Mouse (Mus musculus) small intestine, adult 2 months (tissue): ENCODE results near the gene Meis1. TPM values are rescaled to one million over a fixed set of nuclear protein-coding genes. Genes with fewer than 3 reads are reported as not detected.

ENCODE experiments used
- H3K27ac ChIP-seq: fragments of 200-500 bp; 2 replicates; pipeline ENCODE4 v1.5.1; 2012; ENCODE audit warnings: low read depth, low read length, control low read depth, inconsistent platforms; ENCODE audit not compliant: insufficient read depth
- H3K27me3 ChIP-seq: fragments of 200-500 bp; 2 replicates; pipeline ENCODE4 v1.6.1; 2012; ENCODE audit warnings: mild to moderate bottlenecking, moderate library complexity, low read length, inconsistent platforms; ENCODE audit not compliant: control insufficient read depth, insufficient read depth
- H3K36me3 ChIP-seq: fragments of 200-500 bp; 2 replicates; pipeline ENCODE4 v1.6.1; 2012; ENCODE audit warnings: mild to moderate bottlenecking, low read length, control low read depth, inconsistent platforms; ENCODE audit not compliant: control insufficient read depth, insufficient read depth
- H3K4me1 ChIP-seq: fragments of 200-500 bp; 2 replicates; pipeline ENCODE4 v1.6.1; 2012; ENCODE audit warnings: low read length, inconsistent platforms, mixed read lengths; ENCODE audit not compliant: control insufficient read depth, insufficient read depth, insufficient read length
- H3K4me3 ChIP-seq: fragments of 200-500 bp; 2 replicates; pipeline ENCODE4 v1.5.1; 2012; ENCODE audit warnings: low read depth, mild to moderate bottlenecking, control low read depth, inconsistent platforms, low read length, moderate library complexity
- CTCF ChIP-seq: fragments of 200-500 bp; IDR thresholded peaks from 2 replicates; pipeline ENCODE4 v1.5.1; 2012; ENCODE audit warnings: low read depth, mild to moderate bottlenecking, control low read depth, inconsistent platforms, low read length, moderate library complexity, mixed read lengths; ENCODE audit not compliant: insufficient replicate concordance, insufficient read length; ENCODE audit errors: extremely low read depth
- POLR2A ChIP-seq: fragments of 200-500 bp; IDR thresholded peaks from 2 replicates; pipeline ENCODE4 v1.6.1; 2012; ENCODE audit warnings: low read depth, mild to moderate bottlenecking, control low read depth, inconsistent platforms, low read length, moderate library complexity
- WGBS: fragments of 180-500 bp; shearing (Covaris S2); methylation state at CpG from one replicate; pipeline ENCODE4 v1.1.7; 2018; 5-methylcytosine and 5-hydroxymethylcytosine counted together
- polyA plus RNA-seq: library from polyadenylated mRNA; depleted of rRNA; stranded (reverse); fragments of >200 nt; gene quantifications from 2 replicates; pipeline ENCODE4 v1.2.3, GENCODE M21; 2012

Gene Meis1
- polyA plus RNA-seq, 1 experiment = 4.0 TPM

DNA sequence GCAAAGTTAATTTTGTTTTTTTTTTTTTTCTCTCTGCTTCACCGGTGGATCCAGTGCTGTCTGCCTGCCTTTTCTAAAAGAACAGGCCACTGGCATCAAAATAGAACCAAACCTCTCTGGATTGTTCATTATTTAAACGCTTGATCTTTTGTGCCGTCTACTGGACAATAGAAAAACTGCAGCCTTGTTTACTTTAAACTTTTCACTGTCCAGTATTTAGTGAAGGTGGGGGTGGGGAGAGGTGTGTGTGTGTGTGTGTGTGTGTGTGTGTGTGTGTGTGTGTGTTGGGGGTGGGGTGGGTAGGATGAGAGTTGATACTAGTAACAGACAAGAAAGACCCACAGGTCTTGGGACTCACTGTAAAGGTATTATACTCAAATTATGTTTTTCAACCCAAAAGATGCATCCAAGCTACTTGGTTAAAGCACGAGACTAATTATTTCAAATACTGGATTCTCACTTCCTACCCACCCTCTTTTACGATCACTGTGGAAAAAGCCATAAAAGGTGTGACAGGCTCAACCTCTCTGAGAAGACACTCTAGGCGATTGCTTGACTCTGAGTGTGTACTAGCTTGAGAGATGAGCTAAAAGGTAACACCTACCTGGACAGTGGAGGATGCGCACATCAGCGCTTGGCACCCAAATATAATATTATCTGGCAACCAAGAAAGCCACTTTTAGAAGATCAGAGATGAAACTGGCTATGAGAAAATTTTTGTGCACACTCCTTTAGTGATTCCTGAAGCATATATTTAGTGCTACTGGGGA, 5.9 kb upstream of the Meis1 start:
- 30% methylated on average over 8 of the region's 8 CpGs for WGBS
- Histone ChIP-seq H3K27me3 (peaks cover 31% of the 10 kb centered on the region), H3K36me3 (no peaks in the 10 kb centered on the region), H3K27ac (no peak overlapping the region), H3K4me3 (no peak overlapping the region), H3K4me1 (no peaks in the 10 kb centered on the region; the same call in 1 of the 2 replicates)
- TF ChIP-seq CTCF (no peak), POLR2A (no peak)

DNA sequence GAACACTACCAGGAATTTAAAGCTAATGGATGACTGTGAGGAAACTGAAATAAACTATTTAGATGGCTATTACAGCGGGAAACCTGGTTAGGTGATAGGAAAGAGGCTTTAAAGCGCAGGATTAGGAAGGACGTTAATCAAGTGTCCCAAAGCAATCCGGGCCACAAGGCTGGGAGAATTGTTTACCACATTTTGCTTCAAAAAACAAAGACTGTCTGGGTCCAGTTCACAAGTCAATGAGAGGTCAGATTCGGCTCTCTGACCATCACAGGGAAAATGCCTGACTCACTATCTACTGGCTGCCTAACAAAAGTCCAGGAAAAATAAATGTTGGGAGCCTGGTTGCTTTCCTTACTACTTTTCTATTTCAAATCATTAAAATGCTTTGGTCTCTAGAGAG, 4.6 kb upstream of the Meis1 start:
- Histone ChIP-seq H3K4me3 (no peak overlapping the region), H3K4me1 (no peaks in the 10 kb centered on the region; the same call in 1 of the 2 replicates), H3K27me3 (peaks cover 40% of the 10 kb centered on the region), H3K36me3 (no peaks in the 10 kb centered on the region), H3K27ac (no peak overlapping the region)
- no peak for TF ChIP-seq CTCF
- WGBS = 30% methylated on average over 5 of the region's 5 CpGs

DNA sequence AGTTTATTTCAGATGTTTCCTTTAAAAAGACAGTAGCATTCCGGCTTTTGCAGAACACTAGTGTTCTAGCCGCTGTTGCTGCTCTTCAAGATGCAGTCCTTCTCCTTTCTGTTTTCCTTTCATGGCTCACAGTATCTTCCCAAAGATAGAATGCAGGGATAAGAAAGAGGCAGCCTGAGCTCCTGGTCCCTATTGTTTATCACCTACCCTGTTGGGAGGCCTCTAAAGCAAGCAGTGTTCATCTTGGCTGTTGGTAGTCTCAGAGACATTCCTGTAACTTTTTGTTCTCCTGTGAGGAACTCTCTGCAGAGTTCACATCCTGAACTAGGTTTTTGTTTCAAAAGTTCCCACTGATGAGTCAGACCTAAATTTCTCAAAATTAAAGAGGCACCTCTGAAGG, 3.8 kb upstream of the Meis1 start:
- 31% methylated on average over 2 of the region's 2 CpGs for WGBS
- Histone ChIP-seq H3K27me3 (peaks cover 34% of the 10 kb centered on the region), H3K4me1 (no peaks in the 10 kb centered on the region; the same call in 1 of the 2 replicates), H3K27ac (no peak overlapping the region; the same call in 1 of the 2 replicates), H3K4me3 (no peak overlapping the region), H3K36me3 (no peaks in the 10 kb centered on the region)
- TF ChIP-seq POLR2A = no peak
- no peak for TF ChIP-seq CTCF

DNA sequence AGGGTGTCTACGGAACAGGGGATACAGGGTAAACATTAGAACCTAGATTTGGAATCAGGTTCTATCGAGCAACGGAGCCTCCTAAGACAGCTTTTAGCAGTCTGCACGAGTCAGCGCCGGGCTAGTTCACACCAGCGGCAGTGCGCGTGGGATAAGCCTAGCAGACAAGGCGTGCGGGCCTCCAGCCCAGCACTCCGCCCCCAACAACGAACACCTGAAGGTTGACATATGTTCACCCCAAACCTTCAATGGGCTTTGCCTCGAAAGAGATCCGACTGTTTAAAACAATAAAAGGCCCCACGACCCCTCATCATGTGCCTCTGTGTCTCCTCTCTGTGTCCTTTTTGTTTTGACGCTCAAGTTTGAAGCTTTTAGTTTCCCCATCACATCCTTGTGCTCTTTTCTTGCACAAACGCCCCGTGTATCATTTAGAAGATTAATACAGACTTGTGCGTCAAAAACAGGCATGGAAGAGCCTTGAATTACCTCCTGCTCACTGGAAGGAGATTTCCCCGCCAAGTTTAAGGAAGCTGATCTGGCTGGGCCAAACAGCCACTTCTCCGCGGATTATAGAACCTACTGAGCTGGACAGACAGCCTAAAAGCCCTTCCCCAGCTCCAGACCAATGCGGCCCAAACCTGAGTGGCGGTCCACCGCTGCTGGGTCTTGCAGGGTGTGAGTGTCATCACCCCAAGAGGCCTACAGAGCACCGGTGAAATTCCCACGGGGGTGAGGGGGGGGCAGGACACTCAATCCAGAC, 2.3 kb upstream of the Meis1 start:
- TF ChIP-seq CTCF = no peak
- no peak for TF ChIP-seq POLR2A

DNA sequence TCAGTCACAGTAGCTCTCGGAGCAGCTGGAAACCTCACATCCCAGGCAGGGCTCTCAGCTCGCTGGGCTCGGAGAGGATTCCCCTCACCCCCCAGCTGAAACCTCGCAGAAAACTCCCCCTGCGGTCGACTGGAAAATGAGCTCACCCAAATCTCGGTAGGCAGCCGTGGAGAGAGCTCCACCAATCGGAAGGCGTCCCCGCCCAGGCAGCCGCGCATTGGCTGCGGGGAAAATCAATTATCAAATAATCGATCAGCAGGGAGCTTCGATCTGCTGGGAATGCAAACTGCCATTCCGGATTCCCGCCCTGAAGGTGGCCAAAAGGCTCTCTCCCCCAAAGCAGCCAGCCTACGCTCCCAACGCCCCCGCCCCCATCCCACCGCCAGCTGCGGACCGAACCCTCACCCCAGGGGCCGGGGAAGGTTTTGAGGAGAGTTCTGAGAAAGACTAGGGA, 1.6 kb upstream of the Meis1 start:
- H3K36me3 ChIP-seq = no peaks in the 10 kb centered on the region
- peak overlapping the region; percentile 76 for H3K4me3 ChIP-seq
- no peaks in the 10 kb centered on the region; the same call in 1 of the 2 replicates for H3K4me1 ChIP-seq
- WGBS = 3% methylated on average over 25 of the region's 25 CpGs
- peaks cover 32% of the 10 kb centered on the region for H3K27me3 ChIP-seq
- TF ChIP-seq POLR2A (peak; percentile 42; the same call in 1 of the 2 replicates), CTCF (no peak)
- peak overlapping the region; percentile 78 for H3K27ac ChIP-seq

More for the DNA sequence above, 2.3 kb upstream of the Meis1 start:
- Histone ChIP-seq H3K36me3 (no peaks in the 10 kb centered on the region), H3K27ac (0 out of 2 replicates have a peak overlapping the region, but pooled peaks have one; percentile 26), H3K4me3 (peak overlapping the region; percentile 76), H3K4me1 (no peaks in the 10 kb centered on the region; the same call in 1 of the 2 replicates), H3K27me3 (peaks cover 24% of the 10 kb centered on the region)
- WGBS = 22% methylated on average over 28 of the region's 28 CpGs

DNA sequence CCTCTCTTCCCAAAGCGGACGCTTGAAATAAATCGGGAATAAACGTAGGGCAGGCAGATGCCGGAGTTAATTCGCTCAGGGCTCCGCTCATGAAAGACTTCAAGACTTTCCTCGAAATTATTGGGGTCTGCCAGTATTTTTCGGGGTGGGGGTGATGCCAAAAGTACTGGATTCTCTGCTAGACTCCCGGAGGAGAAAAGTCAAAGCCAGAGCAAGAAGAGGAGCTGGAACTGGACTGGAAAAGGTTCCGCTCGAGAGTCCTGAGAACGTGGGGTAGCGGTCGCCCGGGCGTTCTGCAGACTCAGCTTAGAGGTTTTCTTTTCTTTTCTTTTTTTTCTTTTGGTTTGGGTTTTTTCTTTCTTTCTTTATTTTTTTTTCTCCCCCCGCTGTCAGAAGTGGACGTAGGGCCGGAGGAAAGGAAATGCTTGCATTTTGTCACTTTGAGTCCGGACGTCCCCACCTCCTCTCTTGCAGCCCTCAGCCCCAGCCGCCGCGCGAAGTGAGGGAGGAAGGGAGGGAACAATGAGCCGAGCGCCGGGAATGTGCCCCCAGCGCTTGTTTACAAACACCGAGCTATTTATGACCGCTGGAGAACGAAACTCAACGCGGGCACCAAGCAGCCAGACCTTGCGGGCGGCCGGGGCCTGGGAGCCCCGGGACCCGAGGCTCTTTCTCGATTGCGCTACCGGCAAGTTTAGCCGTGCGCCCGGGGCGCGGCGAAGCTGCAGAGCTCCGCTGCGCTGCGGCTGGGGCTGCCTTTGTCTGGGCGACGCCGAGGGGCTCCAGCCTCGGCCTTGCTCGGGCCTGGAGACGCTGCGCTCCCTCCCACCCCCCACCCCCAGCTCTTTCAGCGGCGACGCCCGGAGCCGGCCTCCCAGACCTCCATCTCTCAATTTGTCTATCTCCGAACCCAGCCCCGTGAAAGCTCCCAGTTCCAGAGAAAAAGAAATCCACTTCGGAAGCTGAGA, 703 bp upstream of the Meis1 start:
- no peaks in the 10 kb centered on the region for H3K36me3 ChIP-seq
- 1% methylated on average over 67 of the region's 67 CpGs for WGBS
- no peaks in the 10 kb centered on the region; the same call in 1 of the 2 replicates for H3K4me1 ChIP-seq
- peak overlapping the region; percentile 78 for H3K27ac ChIP-seq
- peaks cover 36% of the 10 kb centered on the region for H3K27me3 ChIP-seq
- no peak for TF ChIP-seq POLR2A
- H3K4me3 ChIP-seq = peak overlapping the region; percentile 76
